ENCODE assay signal across 19 mouse cellular contexts in the genomic region with DNA sequence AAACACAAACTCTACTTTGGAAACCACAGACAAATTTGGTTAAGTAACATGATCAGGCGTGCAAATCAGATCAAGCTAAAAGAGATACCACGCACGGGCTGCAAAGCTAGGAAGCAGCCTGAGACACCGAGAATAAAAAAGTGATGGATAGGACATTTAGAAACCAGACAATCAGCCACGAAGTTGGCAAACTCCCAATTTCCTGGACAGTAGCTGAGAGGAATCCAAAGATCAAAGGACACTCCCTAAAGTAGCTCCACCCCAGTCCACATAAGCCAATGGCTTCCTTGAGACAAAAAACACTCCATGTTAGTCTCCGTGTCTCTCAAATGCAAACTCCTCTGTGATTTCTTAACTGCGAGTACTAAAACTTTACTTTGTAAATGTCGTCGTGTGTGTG. TPM values are rescaled to one million over a fixed set of nuclear protein-coding genes. Genes with fewer than 3 reads are reported as not detected.
A peak's percentile ranks its signal among the peaks of the same experiment; 100 is the strongest.
DNase-seq lines count a peak whose midpoint lies in the region; ATAC-seq lines count a peak whose summit lies in the region.
"Had no signal": no experiment of that assay in that cellular context is flagged by ENCODE, and none has a peak within 500 bp of the region (broad histone marks: within the 10 kb centered on the region; RNA-seq: fewer than 3 reads in every experiment).

No protein-coding gene starts in this region.

- H3K27me3 ChIP-seq in lung, embryonic 16.5 days (ENCODE audit: control insufficient read depth, insufficient read depth, low read depth, low read length), result no peaks in the 10 kb centered on the region
- H3K27me3 ChIP-seq in limb, embryonic 10.5 days (ENCODE audit: low read depth, poor library complexity, severe bottlenecking), result no peaks in the 10 kb centered on the region
- H3K27me3 ChIP-seq: embryonic facial prominence, embryonic 12.5 days; forebrain, embryonic 15.5 days; liver, embryonic 12.5 days had no signal

- H3K27ac ChIP-seq in lung, embryonic 16.5 days (ENCODE audit: low read length), result peak overlapping the region; percentile 28; the same call in 1 of the 2 replicates
- H3K27ac ChIP-seq in limb, embryonic 10.5 days, result no peak overlapping the region
- H3K27ac ChIP-seq: embryonic facial prominence, embryonic 12.5 days; forebrain, embryonic 15.5 days; liver, embryonic 12.5 days had no signal

- DNase-seq in adrenal gland, adult (ENCODE audit: inconsistent age in 2 of 2, low spot score in 1 of 2), result peak; percentile 77 to 91
- DNase-seq in adrenal gland, adult 18-20 months (ENCODE audit: low spot score in 2 of 2), result no peak
- peak; percentile 70 for DNase-seq in adrenal gland, adult 8-10 months
- DNase-seq in kidney, adult 9 months, result peak; percentile 88
- DNase-seq in limb, embryonic 10.5 days (ENCODE audit: low spot score), result no peak
- no peak for DNase-seq in right cerebral cortex, postnatal 4 days
- no peak for DNase-seq in spleen, adult 18-20 months
- DNase-seq: cerebellum, adult 11-12 months; gastrocnemius, postnatal 36 days; midbrain, embryonic 14.5 days; right cerebral cortex, postnatal 25 days had no signal

- WGBS in lung, embryonic 16.5 days, result 28% methylated on average over 9 of the region's 9 CpGs
- WGBS in limb, embryonic 10.5 days, result 64% methylated on average over 9 of the region's 9 CpGs

- no peak overlapping the region for H3K4me3 ChIP-seq in lung, embryonic 16.5 days (ENCODE audit: low read length)
- H3K4me3 ChIP-seq in limb, embryonic 10.5 days, result no peak overlapping the region
- H3K4me3 ChIP-seq: embryonic facial prominence, embryonic 12.5 days; forebrain, embryonic 15.5 days; liver, embryonic 12.5 days had no signal

- H3K4me1 ChIP-seq in lung, embryonic 16.5 days (replicated peaks; ENCODE audit: control insufficient read depth, insufficient read depth, low read length), result peaks cover 37% of the 10 kb centered on the region
- H3K4me1 ChIP-seq in limb, embryonic 10.5 days, result peaks cover 14% of the 10 kb centered on the region

- H3K9me3 ChIP-seq in lung, embryonic 16.5 days (ENCODE audit: control insufficient read depth, low read length), result no peaks in the 10 kb centered on the region
- H3K9me3 ChIP-seq in limb, embryonic 10.5 days (replicated peaks), result no peaks in the 10 kb centered on the region
- H3K9me3 ChIP-seq: embryonic facial prominence, embryonic 12.5 days; forebrain, embryonic 15.5 days; liver, embryonic 12.5 days had no signal

- ATAC-seq in lung, embryonic 16.5 days (ENCODE audit: low read depth), result no peak
- ATAC-seq: forebrain, embryonic 15.5 days; liver, embryonic 12.5 days had no signal

- H3K4me2 ChIP-seq in lung, embryonic 16.5 days (ENCODE audit: low read depth, low read length), result no peak overlapping the region
- H3K4me2 ChIP-seq: embryonic facial prominence, embryonic 12.5 days; forebrain, embryonic 15.5 days; liver, embryonic 12.5 days had no signal

- H3K9ac ChIP-seq in lung, embryonic 16.5 days (ENCODE audit: low read length), result no peak overlapping the region
- H3K9ac ChIP-seq: embryonic facial prominence, embryonic 12.5 days; forebrain, embryonic 15.5 days; liver, embryonic 12.5 days had no signal

- peaks cover 7% of the 10 kb centered on the region; the same call in 1 of the 2 replicates for H3K36me3 ChIP-seq in lung, embryonic 16.5 days (ENCODE audit: control insufficient read depth, insufficient read depth, low read length)
- H3K36me3 ChIP-seq in limb, embryonic 10.5 days, result peaks cover 49% of the 10 kb centered on the region

RNA-seq across cellular contexts. Expression of a gene that starts 4.6 kb away (rescaled TPM):
- total RNA-seq in adrenal gland, adult 18-20 months (2021), result 100 to 1,000 TPM; 381 to 382 TPM
- 100 to 1,000 TPM; 387 to 496 (median 428) TPM for total RNA-seq in adrenal gland, adult 8-10 months (2022)
- 430 and 439 TPM in 2 replicates for polyA plus RNA-seq in lung, embryonic 16.5 days (2015; fragmentation: Nextera tagmentation; extraction: Ambion mirVana)
- 234 and 239 TPM in 2 replicates for polyA plus RNA-seq in limb, embryonic 10.5 days (2016; fragmentation: Nextera tagmentation; extraction: Ambion mirVana)

RNA-seq across cellular contexts. Expression of a gene that starts 4.7 kb away (rescaled TPM):
- 100 to 1,000 TPM; 463 to 735 TPM for total RNA-seq in adrenal gland, adult 18-20 months (2021)
- 100 to 1,000 TPM; 810 to 947 (median 895) TPM for total RNA-seq in adrenal gland, adult 8-10 months (2022)
- polyA plus RNA-seq in lung, embryonic 16.5 days (2015; fragmentation: Nextera tagmentation; extraction: Ambion mirVana), result 61.5 and 67.0 TPM in 2 replicates
- polyA plus RNA-seq in limb, embryonic 10.5 days (2016; fragmentation: Nextera tagmentation; extraction: Ambion mirVana), result 32.2 and 37.7 TPM in 2 replicates

RNA-seq across cellular contexts. Expression of a gene that starts 35.4 kb away (rescaled TPM):
- under 1 TPM in 1 of 2 experiments, not detected in 1; 0.07 TPM for total RNA-seq in adrenal gland, adult 18-20 months (2021)
- under 1 TPM in 1 of 4 experiments, not detected in 3; 0.05 TPM for total RNA-seq in adrenal gland, adult 8-10 months (2022)
- not detected in 2 replicates for polyA plus RNA-seq in lung, embryonic 16.5 days (2015; fragmentation: Nextera tagmentation; extraction: Ambion mirVana)
- not detected in 2 replicates for polyA plus RNA-seq in limb, embryonic 10.5 days (2016; fragmentation: Nextera tagmentation; extraction: Ambion mirVana)
- total RNA-seq: ES-E14; gastrocnemius, postnatal 36 days; heart, postnatal 25 days; layer of hippocampus, postnatal 10 days; neutrophil, adult 5-6 weeks had no signal
- polyA plus RNA-seq: embryonic facial prominence, embryonic 12.5 days; forebrain, embryonic 15.5 days; liver, embryonic 12.5 days; midbrain, embryonic 14.5 days had no signal

Comparison
In these comparisons a context has a peak if more than half of its experiments do, and no peak if none do; other contexts are left out.
1. DNase-seq: peak in adrenal gland, adult (2 of 2), adrenal gland, adult 8-10 months (single experiment) and kidney, adult 9 months (single experiment); none in adrenal gland, adult 18-20 months (0 of 2), limb, embryonic 10.5 days (single experiment), right cerebral cortex, postnatal 4 days (single experiment) and spleen, adult 18-20 months (0 of 2).